Mouse (Mus musculus): ENCODE measurements around the gene Phf7.
A peak's percentile ranks its signal among the peaks of the same experiment; 100 is the strongest.

Gene Phf7

DNA sequence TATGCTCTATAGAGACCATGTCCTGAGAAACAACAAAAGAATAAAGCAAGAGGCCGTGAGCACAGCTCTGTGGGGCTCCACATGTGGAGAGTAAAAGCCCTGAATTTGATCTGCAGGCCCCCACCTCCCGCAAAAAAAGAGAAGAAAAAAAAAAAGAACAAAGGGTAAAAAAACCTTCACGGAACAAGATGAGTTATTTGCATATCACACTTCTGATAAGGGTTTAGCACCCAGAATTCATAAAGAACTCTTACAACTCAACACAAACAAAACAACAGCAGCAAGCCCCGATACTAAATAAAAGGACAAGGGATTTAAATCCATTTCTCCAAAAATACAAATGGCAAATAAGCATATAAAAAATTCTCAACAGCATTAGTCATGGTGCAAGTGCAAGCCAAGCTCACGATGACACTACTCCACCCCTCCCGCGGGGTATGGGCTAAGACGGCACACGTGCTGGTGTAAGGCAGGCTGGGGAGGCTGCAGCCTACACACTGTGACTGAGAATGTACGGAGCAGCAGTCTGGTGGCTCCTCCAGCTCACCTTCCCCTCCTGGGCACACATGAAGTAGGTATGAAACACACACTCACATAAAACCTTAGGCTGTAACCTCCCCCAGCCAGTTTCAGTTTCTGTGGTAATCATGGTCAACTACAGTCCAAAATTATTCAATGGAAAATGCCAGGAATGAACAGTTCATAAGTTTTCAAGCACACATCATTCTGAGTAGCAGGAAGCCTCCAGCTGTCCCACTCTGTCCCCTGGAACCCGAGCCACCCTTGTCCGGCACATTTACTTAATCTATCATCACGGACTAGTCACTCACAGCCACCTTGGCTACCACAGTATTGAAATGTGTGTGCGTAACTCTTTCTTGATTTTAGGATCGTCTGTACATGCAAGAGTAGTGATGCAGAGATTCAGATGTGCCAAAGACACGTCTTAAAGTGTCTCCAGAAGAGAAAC lies 53.3 kb downstream of the Phf7 start:
- no peak for DNase-seq (ENCODE audit: low spot score)

DNA sequence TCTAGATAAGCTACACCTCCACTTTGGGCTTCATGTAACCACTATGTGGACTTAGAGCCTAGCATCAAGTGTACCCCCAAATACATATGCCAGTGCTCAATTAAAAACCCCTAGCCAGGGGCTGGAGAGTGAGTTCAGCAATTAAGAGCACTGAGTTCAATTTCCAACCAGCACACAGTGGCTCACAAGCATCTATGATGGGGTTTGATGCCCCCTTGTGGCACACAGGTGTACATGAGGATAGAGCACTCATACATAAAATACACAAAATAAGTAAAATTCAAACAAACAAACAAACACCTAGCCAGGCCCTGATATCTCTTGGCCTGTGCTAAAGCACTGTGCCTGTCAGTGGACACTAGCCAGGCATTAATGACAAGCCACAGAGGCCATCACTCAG lies 55.1 kb downstream of the Phf7 start:
- DNase-seq (ENCODE audit: low spot score) = peak; percentile 45

DNA sequence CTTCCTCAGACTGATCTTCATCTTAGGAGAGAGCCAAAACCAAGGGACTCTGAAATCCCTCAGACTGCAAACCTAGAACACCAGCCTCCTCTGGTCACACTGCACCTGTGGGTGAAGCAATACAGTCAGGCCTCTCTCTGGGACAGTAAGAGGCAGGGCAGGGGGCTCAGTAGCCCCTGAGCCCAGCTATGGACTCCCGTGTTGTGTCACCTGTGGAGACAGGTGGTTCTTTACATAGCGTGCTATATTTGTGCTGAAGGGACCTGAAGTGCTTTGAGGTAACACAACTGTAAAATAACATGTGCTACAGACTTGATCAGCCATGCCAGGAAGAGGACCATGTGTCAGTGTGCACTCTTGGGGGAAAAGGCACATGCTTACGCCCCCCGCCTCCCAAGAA lies 55.6 kb downstream of the Phf7 start:
- DNase-seq (ENCODE audit: low spot score) = no peak

DNA sequence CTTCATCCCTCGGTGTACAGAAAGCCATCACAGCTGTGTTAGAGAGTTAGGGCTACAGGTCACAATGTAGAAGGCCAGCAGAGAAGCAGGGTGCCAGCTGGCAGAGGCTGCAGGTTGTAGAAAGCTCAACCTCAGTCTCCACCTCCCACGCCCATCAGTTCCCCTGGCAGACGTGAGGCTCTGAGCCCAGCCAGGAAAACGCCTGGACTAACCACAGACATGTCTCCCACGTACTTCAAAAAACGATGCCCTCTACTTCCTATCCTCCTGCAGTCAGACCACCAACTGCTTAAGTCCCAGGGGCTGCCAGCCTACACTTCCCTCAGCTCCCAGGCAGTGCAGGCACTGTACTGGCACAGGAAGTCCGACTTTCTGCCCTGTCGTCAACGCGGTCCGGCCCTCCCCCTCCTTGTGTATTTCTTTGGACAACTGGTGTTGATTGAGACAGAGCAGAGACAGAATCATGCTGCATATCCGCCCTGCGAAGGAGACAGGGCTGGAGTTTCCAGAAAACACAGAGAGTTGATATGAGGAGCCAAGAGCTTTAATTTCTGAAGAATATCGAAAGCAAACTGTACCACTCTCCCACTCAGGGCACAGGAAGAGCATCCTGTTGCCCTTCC lies 56.1 kb downstream of the Phf7 start:
- no peak for DNase-seq (ENCODE audit: low spot score)

DNA sequence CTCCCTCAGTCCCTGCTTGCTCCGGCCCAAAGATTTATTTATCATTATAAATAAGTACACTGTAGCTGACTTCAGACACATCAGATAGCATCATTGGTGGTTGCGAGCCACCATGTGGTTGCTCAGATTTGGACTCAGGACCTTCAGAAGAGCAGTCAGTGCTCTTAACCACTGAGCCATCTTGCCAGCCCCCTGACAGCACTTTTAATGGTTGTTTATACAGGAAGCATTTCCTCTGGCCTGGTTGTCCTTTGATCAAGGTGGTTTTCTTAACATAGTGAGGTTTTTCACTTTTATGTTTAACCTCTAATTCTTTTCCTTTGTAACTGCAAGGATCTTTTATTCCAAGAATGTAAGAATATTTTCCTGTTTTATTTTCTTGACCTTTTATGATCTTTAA lies 56.7 kb downstream of the Phf7 start:
- no peak for DNase-seq (ENCODE audit: low spot score)

DNA sequence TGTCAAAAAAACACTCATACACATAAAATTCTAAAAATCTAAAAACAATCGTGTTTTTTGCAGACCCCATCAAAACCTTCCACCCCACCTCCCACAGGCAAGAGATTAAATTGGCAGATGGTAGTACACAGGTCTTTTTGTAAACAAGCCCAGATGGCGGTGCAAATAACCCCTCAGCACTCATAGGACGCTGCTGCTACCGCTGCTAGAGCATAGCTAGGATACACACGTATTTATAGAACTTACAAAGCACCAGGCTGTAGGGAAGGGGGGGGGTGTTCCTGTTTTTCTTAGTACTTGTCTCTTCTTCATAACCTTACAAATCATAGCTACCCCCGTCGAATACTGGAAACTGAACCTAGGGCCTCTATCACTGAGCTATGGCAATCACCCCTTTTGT lies 57.3 kb downstream of the Phf7 start:
- DNase-seq (ENCODE audit: low spot score) = no peak

DNA sequence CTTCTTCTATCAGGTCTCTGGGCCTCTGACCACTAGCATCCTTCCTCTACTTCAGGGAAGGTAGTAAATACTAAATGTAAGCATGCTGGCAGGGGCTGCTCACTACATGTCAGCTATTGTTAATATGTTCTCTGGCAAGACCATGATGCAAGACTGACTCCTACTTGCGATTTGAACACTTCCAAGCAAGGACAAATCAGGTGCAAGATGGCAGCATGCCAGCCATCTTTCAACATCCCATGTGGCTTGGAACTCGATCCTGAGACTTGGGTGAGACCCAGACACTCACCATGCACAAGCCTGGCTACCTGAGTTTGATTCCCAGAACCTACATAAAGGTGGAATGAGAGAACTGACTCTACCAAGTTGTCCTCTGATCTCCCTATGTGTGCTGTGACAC lies 59.2 kb downstream of the Phf7 start:
- DNase-seq (ENCODE audit: low spot score) = no peak

DNA sequence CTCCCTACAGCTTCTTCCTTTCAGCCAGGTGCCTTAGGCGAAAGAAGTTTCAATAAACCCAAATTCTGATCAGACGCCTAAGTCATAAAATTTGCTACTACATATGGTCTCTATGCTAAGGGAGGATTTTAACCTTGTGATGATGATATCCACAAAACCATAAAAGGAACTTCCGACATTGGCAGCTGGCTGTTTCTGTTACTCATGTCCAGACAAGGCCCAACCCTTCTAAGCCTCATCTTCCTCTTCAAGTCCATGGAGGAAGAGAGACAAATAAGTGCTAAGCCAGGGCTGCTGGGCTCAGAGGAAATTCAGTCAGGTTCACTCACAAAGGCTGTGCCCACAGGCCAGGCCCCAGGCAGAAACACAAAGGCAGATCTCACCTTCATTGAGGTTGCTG lies 61.8 kb downstream of the Phf7 start:
- DNase-seq (ENCODE audit: low spot score) = no peak

DNA sequence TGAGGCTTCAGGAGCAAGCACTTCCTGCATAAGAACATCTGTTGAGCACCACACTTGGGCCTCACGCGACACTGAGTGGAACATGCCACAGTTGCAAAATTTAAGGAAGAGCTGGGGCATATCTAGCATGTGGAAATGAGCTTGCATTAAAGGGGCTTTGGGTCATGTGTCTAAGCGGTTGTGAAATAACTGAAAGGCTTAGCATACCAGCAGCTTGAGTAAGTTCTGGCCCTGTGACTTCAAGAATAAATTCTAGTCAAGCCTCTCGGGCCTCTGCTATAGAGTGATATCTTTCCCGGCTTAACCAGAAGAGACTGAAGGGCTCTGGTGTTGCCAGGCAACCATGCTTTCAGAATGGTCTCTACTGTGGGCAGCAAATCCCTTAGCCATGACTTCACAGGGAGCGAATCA lies 62.3 kb downstream of the Phf7 start:
- peak; percentile 39 for DNase-seq (ENCODE audit: low spot score)

Data from embryo, embryonic 10 days (tissue).